Mouse (Mus musculus) left cerebral cortex, adult 11 months (tissue): ENCODE data around the gene C4b.
"Not testable (repeated sequence)": the region's sequence is repeated elsewhere in the genome, so short reads cannot be mapped to it uniquely, and the experiment has no call there.

Experiments used
- DNase-seq: peaks from one replicate; pipeline ENCODE4 v3.0.0; 2022; ENCODE audit warnings: low spot score

C4b gene

DNA sequence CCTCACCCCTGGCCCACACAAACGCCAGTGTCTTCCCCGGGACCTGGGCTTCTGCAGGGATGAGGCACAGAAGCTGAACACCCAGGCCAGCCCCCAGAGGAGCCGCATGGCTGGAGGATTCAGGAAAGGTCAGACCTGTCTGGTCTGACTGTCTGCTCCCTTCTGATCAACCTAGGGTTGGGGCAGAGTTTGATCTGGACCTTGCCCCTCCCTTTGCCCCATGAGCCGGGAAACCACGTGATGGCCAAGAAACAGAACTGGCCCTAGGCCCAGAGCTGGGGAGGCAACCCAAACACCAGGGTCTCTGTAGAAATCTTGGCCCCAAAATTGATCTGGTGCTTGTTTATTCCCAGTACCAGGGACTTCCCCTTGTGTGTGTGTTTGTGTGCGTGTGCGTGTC, at the start of gene C4b:
TSS of gene C4b (minus strand) at position 164 of the 400 bp plus-strand sequence.
- DNase-seq = peak; percentile 33

DNA sequence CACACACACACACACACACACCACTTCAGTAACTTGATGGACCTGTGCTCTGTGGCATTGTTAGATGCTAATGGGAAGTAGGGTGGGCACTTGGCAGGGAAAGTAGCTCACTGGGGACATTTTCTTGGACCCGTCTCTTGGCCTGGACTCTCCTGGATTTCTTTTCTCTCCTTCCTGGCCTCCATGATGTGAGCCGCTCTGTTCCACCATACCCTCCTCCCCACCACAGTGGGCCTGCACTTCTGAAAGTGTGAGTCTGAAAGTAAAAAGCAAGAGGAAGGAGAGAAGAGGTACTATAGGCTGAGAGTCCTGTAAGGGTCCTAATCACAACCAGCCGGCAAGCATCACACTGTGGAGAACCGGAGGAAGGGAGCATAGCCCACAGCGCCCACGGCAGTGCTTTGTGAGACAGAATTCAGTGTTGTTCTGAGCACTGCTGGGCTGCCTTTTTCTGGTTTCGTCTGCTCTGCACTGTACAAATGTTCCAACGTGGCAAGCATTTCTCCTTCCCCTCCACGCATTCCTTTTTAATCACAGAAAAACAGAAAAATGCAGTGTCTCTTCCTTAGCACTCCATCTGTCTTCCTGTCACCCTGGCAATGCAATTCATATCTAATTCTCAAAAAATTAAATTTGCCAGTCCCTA, 34.1 kb upstream of the C4b start:
- no peak for DNase-seq

DNA sequence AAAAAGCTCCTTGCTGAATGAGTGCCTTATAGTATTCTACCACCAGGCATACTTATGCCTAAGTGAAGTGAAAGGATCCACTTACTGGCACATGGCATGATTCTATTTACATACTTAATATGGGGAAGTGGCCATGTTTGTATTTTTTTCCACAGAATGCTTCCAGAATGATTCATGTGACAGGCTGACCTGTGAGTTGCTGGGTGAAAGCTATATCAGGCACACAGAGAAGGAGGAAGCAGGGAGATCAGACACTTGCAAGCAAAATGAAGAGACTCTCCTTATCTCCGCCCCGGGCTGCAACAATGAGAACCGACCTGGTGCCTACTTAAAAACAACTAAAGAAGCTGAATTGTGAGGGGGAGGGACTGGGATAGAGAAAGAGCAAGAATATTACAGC, 17.8 kb upstream of the C4b start:
- no peak for DNase-seq

DNA sequence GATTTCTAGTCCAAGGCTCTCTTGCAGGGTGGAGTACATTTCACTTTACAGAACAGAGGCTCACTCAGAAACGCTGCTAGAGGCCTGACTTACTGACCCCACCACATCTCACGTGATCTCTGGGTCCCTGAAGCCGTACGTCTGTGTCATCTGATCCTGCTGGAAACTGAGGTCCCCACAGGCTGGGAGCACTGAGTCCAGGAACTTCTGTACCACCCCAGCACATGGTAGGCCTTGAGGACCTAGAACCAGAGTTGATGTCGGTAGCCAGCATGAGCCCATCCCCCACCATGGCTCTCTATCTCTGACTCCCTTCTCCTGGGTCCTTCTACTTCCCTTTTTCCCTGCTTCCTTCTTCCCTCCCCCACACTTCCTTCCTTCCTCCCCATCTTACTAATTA, 2.8 kb upstream of the C4b start:
- no peak for DNase-seq

DNA sequence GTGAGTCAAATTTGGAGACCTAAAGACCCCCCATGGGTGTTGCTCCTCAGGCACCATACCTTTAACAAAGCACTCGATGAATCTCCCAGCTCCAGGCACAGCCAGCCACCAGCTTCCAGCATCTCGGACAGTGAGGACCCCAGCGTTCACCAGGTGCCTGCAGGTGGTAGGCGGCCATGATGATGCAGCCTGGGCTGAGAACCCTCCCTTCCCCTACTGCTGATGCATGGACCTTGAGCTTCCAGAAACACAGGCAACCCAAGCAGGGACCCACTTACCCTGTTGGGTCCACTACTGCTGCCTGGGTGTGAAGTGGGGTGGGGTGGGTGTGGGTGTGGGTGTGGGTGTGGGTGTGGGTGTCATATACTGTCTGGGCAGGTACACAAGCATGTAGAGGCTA, 1.5 kb upstream of the C4b start:
- not testable (repeated sequence) for DNase-seq

DNA sequence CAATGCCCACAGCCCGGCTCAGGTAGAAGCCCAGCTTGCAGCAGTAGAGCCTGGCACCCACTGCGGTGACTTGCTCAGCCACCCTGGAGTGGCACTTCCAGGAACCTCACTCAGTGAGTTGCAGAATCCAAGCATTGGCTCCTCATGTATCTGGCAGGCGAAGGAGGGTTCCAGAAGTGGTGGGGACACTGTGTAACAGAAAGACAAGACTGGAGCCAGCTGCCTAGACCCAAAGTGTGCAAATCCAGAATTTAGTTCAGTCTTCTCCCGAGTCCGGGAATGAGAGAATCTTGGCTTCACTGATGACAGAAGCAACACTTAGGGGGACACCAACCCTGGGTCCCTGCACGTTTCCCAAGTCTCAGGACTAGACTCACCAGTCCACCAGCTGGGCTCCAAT, 929 bp upstream of the C4b start:
- not testable (repeated sequence) for DNase-seq

DNA sequence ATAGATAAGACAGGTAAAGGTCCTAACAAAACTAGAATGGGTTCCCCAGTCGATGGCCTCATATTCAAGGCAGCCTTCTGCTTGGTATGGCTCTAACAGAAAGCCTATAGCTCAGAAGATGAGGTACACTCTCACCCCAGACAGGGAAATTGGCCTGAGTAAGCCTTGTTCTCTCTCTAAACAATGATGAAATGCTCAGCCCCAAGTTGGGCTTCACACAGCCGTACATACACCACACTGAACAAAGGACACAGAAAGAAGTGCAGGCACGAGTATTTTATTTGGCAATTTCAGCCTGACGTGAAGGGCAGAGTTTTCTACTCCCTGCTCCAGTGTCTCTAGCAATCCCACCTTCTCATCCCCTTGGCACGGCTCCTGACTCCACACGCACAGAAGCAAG, 524 bp upstream of the C4b start:
- no peak for DNase-seq

DNA sequence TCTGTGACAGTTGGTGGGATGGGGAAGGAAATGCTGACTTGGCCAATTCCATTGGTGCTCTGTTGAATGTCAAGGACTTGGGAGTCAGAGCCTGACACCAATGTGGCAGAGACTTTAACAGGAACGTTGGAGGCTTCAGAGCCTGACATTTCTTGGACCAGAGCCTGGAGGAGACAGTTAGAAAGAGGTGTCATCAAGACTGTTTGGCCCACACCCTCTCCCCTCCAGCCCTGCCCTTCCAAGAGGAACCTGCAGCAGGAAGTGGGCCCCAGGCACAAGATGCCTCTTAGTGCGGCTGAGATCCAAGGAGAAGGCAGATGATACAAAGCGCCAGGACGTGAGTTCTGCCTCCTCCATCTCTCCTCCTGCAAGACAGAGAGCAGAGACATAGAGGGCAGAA, 3.4 kb downstream of the C4b start:
- no peak for DNase-seq

DNA sequence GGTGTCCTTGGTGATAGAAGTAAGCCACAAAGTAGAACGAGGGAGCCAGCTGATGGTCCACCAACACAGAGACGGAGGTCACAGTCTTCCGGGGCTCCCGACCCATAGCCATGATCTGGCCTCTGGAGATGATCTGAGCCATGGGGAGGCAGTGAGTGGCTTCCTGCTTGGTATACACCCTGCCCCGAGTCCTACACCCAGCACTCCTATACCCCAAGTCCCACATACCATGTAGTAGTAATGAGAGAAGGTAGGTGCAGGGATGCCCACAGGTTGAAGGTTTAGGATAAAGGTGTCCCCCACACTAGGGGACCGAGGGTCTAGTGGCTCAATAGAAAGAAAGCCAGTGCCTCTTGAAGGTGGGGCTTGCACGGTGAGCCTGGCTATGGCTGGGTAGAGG, 4.0 kb downstream of the C4b start:
- DNase-seq = not testable (repeated sequence)

DNA sequence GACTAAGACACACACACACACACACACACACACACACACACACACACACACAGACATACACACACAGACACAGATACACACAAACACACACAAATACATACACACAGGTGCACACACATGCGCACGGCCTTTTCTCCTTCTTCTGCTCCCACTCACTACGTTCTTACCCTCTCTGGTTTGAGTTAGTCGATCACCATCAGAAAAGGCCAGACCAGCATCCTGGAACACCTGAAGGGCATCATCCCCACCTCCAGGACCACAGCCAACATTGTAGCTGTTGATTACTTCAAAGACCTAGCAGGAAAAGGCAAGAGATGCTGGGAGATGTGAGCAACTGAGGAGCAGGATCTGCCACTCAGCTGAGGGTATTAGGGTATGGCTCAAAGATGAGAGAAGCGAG, 6.2 kb downstream of the C4b start:
- not testable (repeated sequence) for DNase-seq

DNA sequence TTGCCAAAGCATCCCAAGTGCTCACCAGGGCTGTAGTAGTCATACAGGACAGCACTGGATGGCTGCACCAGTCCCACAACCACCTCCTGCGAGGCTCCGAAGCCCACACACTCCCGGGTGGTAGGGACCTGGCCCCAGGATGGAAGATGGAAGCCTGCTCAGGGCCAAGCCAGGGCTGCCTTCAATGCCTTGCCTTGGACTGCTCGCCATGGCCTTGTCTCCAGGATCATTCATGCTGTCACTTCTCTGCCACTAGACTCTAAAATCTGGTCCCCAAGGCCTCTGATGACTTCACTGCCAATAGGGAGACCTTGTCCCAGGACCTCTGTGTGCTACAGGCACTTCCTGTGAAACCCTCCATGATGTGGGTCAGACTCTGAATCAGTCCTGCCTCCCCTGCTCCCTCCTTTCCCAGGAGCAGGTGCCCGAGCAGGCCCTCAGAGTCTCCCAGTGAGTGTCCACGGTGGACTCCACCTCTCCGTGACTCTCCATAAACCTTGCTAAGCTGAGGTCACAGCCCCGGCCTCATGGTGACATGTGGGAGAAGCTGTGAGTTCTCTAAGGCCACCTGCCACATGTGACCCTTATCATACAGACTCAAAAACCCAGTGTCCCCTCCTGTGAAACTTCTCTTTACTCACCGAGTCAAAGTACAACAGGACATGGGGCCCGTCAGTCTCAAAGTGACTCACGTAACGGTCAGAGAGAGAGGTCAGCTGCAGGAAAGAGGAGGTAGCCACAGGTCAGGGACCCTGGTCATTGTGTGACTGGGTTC, 13.7 kb downstream of the C4b start:
- not testable (repeated sequence) for DNase-seq

DNA sequence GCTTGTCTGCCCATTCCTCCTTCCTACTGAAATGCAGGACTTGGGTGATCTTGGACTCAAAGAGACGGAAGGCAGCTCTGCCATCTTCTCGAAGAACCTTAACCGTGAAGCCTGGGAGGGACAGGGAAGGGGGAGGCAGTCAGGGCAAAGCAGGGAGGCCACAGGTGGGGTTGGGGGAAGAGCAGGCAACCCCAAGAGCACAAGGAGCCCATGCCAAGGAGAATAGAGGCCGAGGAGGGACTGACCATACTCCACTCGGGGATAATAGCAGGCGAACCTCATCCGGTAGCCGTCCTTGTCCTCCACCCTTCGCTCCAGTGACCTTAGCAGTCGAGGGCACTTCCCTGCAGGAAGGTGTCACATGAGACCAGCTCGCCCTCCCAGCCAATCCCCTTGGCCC, 14.5 kb downstream of the C4b start:
- DNase-seq = not testable (repeated sequence)

DNA sequence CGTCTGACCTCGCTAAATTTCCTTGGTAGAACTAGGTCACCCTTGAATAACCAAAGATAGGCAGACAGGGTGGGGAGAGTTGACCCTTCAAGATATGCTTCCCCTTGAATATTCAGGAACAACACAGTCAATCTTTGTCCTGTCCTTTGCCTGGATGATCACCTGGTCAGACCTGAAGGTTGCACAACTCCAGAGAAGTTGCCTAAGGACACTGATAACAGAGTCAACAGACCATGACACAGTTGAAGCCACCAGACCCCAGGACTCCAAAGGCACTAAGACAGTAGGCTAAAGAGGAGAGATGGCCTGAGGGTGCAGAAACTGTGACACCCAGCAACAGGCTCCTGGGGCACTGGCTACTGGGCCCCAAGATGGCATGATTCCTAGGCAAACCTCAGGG, 15.8 kb downstream of the C4b start:
- no peak for DNase-seq

DNA sequence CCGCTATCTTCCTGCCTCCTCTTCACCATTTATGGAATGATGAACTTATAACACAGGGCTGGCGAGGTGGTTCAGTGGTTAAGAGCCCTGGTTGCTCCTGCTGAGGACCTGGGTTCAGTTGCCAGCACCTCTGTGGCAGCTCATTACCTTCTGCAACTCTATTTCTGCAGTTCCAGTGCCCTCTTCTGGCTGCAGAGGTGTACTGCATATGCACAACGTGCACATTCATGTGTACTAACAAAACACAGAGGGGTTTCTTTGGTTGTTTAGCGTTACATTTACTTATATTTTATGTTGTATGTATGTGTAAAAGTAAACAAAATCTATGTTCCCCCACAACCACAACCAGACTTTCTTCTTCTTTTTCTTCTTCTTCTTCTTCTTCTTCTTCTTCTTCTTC, 20.6 kb downstream of the C4b start:
- DNase-seq = no peak

DNA sequence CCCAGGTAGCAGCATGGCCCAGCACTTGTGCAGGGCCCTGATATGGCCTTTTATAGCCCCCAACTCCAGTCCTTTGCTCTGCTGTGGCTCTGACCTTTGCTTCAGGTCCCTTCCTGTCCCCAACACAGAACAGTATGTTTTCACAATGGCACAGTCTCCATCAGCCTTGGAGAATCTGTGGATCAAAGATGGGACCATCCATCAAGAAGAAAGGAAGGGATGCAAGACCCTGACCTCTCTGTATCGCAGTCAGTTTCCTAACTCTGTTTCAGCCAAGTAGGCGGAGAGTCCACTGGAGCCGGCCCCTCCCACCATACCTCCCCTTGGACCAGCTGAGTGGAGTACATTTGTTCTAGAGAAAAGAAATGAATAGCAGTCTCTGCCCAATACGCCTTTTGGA, 21.4 kb downstream of the C4b start:
- DNase-seq = not testable (repeated sequence)

DNA sequence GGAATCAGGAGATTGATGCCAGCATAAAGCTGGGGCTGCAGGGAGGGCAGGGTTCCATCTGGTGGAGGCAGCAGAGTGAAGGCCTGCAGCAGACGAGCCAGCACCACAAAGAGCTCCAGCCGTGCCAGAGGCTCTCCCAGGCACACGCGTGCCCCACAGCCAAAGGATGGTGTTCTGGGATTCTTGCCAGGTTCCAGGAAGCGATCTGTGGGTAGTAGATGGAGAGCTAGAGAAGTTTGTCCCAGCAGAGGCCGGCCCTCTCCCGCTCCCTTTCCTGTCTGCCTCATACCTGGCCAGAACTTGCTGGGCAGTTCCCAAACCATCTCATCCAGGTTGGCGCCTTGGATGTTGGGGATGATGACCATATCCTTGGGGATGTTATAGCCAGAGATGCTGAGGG, 23.8 kb downstream of the C4b start:
- DNase-seq = not testable (repeated sequence)

DNA sequence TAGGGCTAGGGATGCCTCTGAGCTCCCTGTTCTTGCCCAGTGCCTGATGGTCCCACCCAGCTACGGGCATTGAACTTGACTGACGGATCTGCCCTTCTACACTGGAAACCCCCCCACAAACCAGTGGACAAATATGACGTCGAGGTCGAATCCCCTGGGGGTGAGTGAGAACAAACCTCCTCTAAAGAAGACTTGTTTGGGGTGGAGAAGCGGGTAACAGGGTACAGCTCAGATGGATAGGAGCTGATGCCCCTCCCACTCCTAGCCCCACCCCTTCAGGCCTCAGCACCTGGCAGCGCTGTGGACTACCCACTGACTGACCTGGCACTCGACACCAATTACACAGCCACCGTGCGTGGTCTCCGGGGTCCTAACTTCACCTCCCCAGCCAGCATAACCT, 26.3 kb downstream of the C4b start:
- no peak for DNase-seq

DNA sequence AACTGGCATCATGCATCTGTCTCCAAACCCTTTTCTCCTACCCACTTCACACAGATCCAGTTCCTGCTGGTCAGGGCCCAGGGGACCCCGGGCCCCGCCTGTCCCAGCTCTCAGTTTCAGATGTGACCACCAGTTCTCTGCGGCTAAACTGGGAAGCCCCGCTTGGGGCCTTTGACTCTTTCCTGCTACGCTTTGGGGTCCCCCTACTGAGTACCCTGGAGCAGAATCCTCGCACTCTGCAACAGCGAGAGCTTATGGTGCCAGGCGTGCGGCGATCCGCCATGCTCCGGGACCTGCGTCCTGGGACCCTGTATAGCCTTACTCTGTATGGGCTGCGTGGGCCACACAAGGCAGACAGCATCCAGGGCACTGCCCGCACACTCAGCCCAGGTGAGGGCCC, 27.4 kb downstream of the C4b start:
- DNase-seq = no peak

DNA sequence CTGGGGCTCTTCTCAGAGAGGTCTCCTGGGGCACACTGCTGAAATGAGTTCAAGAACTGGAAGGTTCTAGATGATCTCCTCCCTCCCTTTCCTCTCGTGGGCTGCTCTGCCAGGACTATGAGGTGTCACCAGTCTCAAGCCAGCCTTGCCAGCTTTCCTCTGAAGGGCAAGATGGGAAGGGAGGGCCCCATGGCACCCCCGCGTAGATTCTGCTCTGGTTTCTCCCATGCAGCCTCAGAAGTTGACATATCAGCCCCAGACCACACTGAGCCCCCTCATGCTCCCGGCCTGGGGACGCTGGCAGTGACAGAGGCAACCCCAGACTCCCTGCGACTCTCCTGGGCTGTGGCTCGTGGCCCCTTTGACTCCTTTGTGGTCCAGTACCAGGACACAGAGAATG, 28.2 kb downstream of the C4b start:
- not testable (repeated sequence) for DNase-seq

DNA sequence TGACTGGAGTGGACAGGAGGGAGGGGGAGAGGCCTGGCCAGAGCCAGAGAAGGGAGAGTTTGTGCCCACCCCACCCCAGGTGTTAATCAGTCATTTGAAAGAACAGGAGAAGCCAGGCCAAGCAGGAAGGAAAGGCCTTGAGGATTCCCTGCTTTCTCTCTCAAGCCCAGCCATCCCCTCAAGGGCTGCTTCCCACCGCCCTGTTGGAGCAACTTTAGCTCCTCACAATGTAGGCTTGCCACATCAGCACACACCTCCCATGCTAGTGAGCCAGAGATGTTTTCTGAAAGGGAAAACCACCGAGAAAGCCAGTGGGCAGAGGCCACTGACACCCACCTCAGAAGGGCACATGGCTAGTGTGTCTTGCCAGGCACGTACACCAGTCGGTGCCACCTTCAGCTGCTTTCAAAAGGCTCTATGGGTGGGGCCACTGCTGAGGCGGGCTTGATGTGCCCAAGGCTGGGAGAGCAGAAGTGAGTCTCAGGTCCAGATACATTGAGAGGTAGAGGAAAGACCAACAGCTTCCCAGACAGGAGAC, 28.7 kb downstream of the C4b start:
- DNase-seq = not testable (repeated sequence)

DNA sequence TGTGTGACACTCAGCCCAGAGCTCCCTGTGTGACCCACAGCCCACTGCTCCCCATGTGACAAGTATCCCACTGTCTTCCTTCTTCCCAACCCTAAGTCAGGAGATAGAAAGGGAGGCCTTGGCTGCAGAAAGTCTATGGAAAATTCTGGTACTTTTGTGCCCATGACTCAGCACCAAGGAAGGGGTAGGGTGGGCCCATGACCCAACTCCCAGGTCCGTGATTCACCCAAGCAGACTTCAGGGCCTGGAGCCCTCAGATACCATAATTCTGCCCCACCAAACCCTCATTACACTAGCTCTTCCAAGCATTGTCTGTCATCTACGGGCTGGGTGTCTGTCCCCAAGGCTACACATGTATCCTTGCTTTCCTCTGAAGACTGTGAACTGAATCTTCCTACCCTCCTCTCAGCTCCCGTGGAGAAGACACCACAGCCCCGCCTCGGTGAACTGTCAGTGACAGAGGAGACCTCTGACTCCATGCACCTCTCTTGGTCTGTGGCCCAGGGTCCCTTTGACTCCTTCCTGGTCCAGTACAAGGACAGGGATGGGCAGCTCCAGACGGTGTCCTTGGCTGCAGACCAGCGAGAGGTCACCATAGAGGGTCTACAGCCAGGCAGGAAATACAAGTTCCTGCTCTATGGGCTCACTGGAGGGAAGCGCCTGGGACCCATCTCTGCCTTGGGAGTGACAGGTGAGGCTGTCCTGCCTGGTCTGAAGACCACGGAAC, 29.3 kb downstream of the C4b start:
- not testable (repeated sequence) for DNase-seq

DNA sequence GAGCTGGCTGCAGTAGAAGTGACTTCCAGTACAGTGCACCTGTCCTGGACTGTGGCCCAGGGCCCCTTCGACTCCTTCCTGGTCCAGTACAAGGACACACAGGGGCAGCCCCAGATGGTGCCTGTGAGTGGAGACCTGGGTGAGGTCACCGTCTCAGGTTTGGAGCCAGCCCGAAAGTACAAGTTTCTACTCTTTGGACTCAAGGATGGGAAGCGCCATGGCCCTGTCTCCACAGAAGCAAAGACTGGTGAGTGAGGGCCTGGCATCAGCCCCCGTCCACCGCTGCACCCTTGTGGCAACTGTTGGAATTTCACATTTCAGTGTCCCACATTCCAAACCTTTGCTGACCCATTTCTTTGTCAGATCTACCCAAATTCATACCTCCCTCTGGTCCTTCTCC, 30.7 kb downstream of the C4b start:
- no peak for DNase-seq

DNA sequence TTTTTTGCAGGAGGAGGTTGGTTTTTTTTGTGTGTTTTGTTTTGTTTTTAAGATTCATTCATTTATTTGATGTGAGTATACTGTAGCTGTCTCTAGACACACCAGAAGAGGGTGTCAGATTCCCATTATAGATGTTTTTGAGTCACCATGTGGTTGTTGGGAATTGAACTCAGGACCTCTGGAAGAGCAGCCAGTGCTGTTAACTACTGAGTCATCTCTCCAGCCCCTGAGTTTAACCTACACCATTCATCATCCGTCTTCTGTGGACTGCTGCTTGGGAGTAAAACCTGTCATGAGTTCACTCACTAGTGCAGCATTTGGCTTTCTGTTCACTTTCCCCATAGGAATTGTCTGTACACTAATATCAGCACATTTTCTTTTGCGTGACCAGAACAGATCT, 37.2 kb downstream of the C4b start:
- DNase-seq = not testable (repeated sequence)
